Mouse (Mus musculus) gastrocnemius, postnatal 36 days (tissue): ENCODE measurements around the gene 1810065E05Rik. TPM values are rescaled to one million over a fixed set of nuclear protein-coding genes. Genes with fewer than 3 reads are reported as not detected.

ENCODE experiments used
- DNase-seq, 2 experiments: peaks; one replicate each; pipeline ENCODE4 v3.0.0; 2022
- intact Hi-C: fragments of 180-260 bp; cut with DNase I; formaldehyde crosslinking; loops from one replicate; pipeline ENCODE4 v1.15.1; 2025
- long read RNA-seq, 2 experiments: library from polyadenylated mRNA; stranded (forward); transcript quantifications; one replicate each; pipeline ENCODE4 v2.0.0; 2021
- total RNA-seq, 2 experiments: library from RNA; stranded (reverse); gene quantifications; 2 replicates each; pipeline ENCODE4 v1.2.3; 2021

Gene 1810065E05Rik
- not detected for total RNA-seq
- long read RNA-seq, experiment 1 = 0 reads
- long read RNA-seq, experiment 2 = 0 reads

DNA sequence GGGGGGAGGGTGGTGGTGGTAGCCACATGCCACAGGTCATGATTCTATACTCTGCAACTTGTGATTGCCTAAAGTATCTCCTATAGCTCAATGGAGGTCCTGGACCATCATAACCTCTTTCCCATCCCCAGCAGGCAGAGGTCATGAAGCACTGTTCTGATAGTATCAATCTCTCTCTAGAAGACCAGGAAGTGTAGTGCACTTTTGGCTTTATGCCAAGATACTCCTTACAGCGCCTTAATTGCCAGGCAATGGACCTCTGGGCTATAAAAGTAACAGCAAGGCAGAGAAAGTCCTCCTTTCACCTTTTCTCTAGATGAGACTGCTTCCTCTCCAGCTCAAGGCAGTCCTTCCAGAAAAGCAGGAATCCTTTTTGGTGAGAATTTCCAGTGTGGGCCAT is at the start of gene 1810065E05Rik:
1810065E05Rik (plus strand) TSS at position 297 of the 400 bp plus-strand sequence.
- no peak for DNase-seq
- intact Hi-C loops = no loop called here

DNA sequence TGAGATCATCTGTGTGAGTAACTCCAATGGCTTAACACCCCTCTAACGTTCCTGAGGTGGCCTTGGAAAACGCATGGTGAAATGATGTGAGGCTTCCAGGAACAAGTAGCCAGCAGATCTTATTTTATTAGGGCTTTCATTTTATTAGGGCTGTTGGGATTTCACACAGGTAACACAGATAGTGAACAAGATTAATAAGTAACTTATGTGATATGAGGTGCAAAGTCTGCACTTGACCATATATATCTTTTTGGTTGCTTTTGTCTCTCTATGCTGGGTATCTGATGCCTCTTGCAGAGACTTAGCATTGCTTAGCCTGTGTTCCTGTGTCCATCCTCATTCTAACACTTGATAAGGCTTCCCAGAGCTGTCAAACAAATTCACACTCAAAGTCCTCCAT is 43.6 kb upstream of the 1810065E05Rik start:
- DNase-seq = no peak

DNA sequence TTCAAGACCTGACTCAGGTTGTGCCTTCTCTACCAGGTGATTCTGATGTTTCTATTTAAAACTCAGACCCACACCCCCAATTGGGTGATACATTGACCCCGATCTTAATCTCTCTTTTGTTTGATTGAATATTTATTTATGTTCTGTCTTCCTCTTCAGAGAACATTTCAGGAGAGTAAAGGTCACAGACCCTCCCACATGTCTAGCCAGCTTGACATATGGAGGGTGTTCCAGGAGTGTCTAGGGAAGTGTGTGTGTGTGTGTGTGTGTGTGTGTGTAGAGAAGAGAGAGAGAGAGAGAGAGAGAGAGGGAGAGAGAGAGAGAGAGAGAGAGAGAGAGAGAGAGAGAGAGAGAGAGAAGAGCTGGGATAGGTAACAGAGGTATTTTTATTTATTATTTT is 43.2 kb upstream of the 1810065E05Rik start:
- intact Hi-C loops = no loop called here
- no peak for DNase-seq

More for the DNA sequence above, 43.6 kb upstream of the 1810065E05Rik start:
- intact Hi-C loops = no loop called here

DNA sequence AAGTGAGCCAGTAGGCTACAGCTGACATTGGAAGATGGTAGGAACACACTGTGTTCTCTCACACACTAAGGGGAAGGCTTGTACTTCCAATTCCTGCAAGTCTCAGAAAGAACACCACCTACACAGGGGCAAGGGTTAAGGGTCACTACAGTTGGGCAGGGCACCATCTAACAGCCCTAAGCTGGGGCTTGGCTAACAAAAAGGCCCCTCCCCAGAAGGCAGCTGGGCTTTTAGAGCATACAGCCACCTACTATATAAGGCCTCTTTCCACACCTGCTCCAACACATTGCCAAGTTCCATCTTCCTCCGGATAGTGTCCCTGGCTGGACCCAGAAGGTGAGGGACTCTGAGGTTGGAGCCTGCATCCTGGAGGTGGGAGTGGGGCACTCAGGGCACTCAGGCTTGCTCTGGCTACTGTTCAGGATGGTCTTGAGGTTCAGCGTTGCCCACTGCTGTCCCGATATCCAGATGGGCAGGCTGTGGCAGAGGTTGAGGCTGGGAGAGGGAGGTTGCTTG is 42.1 kb upstream of the 1810065E05Rik start, which contains the start of gene Lypd8:
Lypd8 (plus strand) TSS at position 281 of the 516 bp plus-strand sequence.
- no peak for DNase-seq
- intact Hi-C loops = no loop called here

DNA sequence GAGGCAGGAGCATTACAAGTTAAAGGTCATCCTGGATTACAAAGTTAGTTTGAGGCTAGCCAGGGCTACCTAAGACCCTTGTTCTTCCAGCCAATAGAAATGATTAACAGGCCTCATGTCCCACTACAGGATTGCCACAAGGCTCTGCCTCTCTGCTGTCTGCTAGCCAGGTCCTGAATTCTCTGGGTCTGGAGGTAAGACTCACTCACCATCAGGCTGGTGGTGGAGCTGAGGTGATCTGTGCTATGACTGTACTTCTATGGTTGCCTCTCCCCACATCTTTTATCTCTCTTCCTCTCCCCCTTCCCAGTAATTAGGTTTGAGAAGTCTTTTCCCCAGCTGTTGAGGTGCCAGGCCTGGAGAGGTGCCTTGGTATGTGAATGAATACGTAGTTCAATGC is 41.4 kb upstream of the 1810065E05Rik start:
- no peak for DNase-seq
- intact Hi-C loops = no loop called here

DNA sequence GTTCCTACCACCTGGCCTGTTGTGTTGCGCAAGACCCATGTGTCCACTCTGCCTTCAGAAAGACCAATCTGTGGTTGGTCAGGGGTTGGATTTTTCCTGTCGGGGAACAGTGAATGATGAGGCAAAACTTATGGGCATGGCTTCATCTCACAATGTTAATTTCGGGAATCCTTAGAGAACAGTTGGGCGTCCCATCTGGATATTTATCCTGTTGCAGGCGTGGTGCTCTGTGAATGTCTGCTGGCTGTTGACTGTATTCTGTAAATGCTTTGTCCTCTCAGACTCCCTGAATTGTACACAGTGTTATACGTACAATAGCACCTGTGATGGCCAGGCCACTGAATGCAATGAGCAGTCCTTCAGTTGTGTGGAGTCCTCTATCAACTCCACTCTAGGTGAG is 38.4 kb upstream of the 1810065E05Rik start:
- no peak for DNase-seq
- intact Hi-C loops = no loop called here

DNA sequence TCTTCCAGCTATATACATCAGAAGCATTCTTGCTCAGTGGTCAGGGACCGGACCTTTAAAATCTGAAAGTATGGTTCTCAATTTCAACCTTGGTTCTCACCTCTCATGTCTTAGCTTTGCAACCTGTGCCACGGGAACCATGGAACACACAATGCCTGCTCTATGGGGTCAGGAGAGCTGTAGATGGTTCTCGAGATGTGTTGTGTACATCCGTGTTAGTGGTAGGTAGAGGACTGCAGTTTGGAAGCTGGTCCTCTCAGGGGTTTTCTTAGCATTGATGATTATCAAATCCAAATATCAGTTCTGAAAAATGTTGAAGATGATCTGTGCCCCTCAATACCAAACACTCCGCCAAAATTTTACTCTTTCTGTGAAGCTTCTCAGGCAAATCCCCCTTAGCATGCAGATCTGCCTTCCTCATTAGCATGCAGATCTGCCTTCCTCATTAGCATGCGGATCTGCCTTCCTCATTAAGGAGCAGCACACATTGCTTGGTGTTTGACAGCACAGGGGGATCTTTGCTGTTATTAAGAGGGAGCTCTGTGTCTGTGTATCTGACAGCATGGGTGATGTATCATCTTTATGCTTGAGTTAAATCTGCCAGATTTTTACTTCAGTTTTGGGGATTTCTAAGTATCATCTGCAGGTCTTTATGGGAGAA is 20.8 kb upstream of the 1810065E05Rik start:
- no peak for DNase-seq
- intact Hi-C loops = no loop called here

DNA sequence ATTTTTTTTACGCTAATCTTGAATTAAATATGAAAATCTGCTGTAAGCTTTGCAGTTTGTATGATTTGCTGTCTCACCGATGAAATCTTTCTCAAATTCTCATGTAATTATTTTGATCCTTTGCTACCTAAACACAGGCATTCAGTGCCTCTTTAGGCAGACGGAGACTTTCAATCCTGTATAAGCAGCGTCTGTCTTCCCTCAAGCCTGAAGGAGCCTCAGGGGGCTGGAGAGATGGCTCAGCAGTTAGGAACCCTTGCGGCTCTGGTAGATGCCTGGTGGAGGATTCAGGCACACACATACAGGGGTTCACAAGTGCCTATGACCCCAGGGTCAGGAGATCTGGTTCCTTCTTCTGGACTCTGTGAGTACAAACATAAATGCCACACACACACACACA is 20.3 kb upstream of the 1810065E05Rik start:
- no peak for DNase-seq
- intact Hi-C loops = no loop called here

DNA sequence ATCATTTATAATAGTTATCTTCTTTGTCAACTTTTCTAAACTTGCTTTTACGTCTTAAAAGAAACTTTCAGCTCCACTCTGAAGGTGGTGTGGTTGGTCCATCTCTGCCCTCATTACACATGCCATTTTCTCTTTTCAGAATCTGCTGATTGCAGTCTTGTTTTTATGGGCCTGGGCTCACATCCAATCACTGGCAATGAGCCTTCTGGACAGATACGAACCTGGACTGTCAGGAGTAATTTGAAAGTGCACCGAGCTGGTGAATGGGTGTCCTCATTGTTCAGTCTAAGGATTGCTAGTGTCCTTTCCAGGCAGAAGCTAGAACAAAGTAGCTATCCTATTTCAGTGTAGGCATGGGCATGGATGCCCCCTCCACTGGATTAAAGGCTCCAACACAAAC is 12.8 kb upstream of the 1810065E05Rik start:
- no peak for DNase-seq
- intact Hi-C loops = no loop called here

DNA sequence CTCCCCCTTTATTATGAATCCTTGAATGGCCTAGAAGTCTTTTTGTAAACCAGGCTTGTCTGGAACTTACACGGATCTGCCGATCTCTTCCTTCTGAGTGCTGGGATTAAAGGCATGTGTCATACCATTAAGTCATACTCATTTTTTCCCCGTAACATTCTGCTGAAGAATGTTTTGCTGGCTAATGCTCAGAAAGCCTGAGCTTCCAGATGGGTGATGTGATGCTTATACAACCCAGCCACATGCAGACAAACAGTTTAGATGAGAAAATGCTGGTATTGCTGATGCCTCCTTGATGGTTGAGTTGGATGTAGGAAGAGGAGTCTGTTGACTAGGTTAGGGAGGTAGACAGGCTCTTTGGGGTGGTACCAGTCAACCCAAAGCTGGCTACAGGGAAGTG is 2.6 kb upstream of the 1810065E05Rik start:
- DNase-seq = no peak
- intact Hi-C loops = no loop called here

DNA sequence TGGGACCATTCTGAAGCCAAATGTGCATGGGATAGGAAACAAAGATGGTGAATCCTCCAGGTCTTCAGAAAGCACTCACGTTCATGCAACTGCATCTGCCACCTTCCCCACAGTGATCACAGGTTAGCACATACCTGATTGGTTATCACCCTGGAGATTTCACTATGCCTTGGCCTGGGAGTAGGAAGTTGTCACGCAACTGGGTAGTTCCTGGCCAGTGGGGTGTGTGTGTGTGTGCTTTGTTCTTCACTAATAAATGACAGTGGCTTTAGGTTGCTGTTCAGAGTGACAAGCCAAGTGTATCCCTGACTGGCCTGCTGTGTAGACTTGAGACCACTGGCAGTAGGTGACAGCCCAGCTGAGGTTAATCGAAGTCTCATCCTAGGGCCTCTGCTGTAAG is 11.3 kb downstream of the 1810065E05Rik start, which contains the start of gene Gm12253:
Gm12253 (plus strand) TSS at position 301 of the 400 bp plus-strand sequence.
- DNase-seq = no peak
- intact Hi-C loops = no loop called here

DNA sequence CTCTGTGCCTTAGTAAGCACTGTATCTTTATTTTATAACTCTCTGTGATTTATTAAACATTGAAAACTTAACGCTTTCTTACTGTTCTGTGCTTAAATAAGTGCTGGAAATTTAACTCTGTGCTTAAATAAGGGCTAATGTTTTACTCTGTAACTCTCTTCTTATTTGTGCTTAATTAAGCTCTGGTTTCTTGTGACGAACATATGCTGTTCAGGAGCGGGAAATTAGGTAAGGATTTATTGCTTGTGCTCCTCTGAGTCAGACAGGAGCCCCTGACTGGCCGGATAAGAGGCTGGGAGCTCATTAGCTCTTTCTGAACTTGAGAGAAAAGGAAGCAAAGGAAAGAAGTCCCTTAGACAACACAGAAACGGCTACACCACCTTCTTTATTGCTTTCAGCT is 17.0 kb downstream of the 1810065E05Rik start:
- DNase-seq = no peak
- intact Hi-C loops = no loop called here

DNA sequence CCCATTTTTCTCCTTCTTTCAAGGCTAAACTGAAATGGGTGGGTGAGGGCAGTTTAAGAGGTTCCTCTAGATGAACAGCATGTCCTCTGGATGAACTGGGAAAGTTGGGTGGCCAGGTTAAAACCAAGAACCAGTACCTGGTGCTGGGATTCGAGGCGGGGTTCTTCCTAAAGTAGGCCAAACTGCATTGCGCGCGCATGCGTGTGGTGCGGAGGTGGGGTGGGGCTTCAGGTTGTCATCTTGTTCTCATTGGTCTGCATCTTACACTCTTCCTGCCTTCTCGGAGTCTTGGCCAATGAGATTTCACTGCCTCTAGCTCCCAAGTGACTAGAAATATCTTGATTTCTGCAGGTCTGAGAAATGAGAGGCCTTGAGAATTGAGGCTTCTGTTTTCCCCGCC is 31.8 kb downstream of the 1810065E05Rik start, which contains the start of gene Lypd9:
Lypd9 (minus strand) TSS at position 165 of the 400 bp plus-strand sequence.
- intact Hi-C loops = no loop called here
- no peak for DNase-seq

DNA sequence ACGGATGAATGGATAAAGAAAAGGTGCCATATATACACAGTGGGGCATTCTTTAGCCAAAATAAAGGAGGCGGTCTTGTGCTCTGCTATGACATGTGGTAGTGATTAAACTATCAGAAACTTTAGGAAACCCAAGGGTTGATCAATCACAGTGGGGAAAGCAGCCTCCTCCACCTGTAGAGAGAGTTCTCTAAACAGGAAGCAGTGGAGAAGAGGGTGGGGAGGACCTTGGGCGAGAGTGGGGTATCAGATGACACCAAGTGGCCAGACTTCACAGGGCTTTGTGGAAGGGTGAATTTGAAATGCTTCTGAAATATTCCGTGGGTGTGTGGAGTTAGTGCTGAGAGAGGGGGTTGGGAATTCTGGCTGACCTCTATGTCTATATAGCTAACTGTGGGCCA is 32.7 kb downstream of the 1810065E05Rik start:
- no peak for DNase-seq
- intact Hi-C loops = no loop called here

DNA sequence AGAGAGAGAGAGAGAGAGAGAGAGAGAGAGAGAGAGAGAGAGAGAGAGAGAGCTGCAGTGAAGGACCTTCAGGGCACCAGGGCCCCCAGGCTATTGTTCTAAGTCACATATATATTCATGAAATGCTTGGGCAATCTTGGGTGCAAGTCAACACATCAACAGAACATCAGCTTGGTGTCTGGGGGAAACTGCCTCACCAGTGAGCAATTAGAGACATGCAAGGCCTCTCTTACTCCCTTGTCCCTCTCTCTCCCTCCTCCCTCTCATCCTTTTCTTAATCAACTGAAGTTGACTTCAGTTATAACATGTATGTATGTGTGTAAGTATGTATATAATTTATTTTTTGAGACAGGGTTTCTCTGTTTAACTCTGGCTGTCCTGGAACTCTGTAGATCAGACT is 41.3 kb downstream of the 1810065E05Rik start, which contains the start of gene Olfr30:
Olfr30 (minus strand) TSS at position 101 of the 400 bp plus-strand sequence.
- intact Hi-C loops = no loop called here
- DNase-seq = no peak

Other genes starting within 250 kb of the 1810065E05Rik start
- gene Mrpl22, start 249.4 kb upstream of the 1810065E05Rik start, total RNA-seq = 10 to 100 TPM; 35.5 to 39.1 TPM
- 1 to 10 TPM; 3.7 to 6.7 TPM for gene Igtp, start 221.6 kb upstream of the 1810065E05Rik start, total RNA-seq
- 1 to 10 TPM; 6.0 to 7.9 TPM for gene Irgm2, start 221.5 kb upstream of the 1810065E05Rik start, total RNA-seq
- not detected for gene 4930438A08Rik, start 146.3 kb upstream of the 1810065E05Rik start, total RNA-seq
- 1 to 10 TPM; 3.4 to 4.0 TPM for gene Zfp692, start 114.0 kb upstream of the 1810065E05Rik start, total RNA-seq
- gene Zfp672, start 90.8 kb upstream of the 1810065E05Rik start, total RNA-seq = 10 to 100 TPM; 36.7 to 41.7 TPM
- 10 to 100 TPM; 26.1 to 27.9 TPM for gene Sh3bp5l, start 90.4 kb upstream of the 1810065E05Rik start, total RNA-seq
- gene Lypd8, start 42.1 kb upstream of the 1810065E05Rik start, total RNA-seq = not detected
- gene Gm12253, start 11.4 kb downstream of the 1810065E05Rik start, total RNA-seq = not detected
- not detected for gene Lypd9, start 31.8 kb downstream of the 1810065E05Rik start, total RNA-seq
- not detected for gene Olfr30, start 41.2 kb downstream of the 1810065E05Rik start, total RNA-seq
- not detected for gene Olfr332, start 71.4 kb downstream of the 1810065E05Rik start, total RNA-seq
- not detected for gene Olfr331, start 81.5 kb downstream of the 1810065E05Rik start, total RNA-seq
- not detected for gene Olfr330, start 113.7 kb downstream of the 1810065E05Rik start, total RNA-seq
- gene Olfr329-ps, start 125.3 kb downstream of the 1810065E05Rik start, total RNA-seq = not detected
- gene Olfr328, start 134.5 kb downstream of the 1810065E05Rik start, total RNA-seq = not detected
- gene Olfr224, start 149.4 kb downstream of the 1810065E05Rik start, total RNA-seq = not detected
- gene Olfr325, start 156.6 kb downstream of the 1810065E05Rik start, total RNA-seq = not detected
- not detected for gene Olfr324, start 174.0 kb downstream of the 1810065E05Rik start, total RNA-seq
- not detected for gene 2210407C18Rik, start 195.0 kb downstream of the 1810065E05Rik start, total RNA-seq
- gene Olfr323, start 209.4 kb downstream of the 1810065E05Rik start, total RNA-seq = not detected
- not detected for gene Trim58, start 219.4 kb downstream of the 1810065E05Rik start, total RNA-seq
- not detected for gene Olfr322, start 237.7 kb downstream of the 1810065E05Rik start, total RNA-seq